Comparison of ENCODE assay signal across 35 mouse cellular contexts in genomic region chr15:100175176-100175575, GRCm38 (mm10). TPM values are rescaled to one million over a fixed set of nuclear protein-coding genes. Genes with fewer than 3 reads are reported as not detected.
DNase-seq lines count a peak whose midpoint lies in the region; ATAC-seq and TF ChIP-seq lines count a peak whose summit lies in the region.
"Had no signal": no experiment of that assay in that cellular context is flagged by ENCODE, and none has a peak within 500 bp of the region (broad histone marks: within the 10 kb centered on the region; RNA-seq: fewer than 3 reads in every experiment).

No protein-coding gene starts in this region.

- H3K27ac ChIP-seq in cerebellum, adult 2 months (ENCODE audit: insufficient read depth, low read length) = peak overlapping the region; percentile 58
- 0 out of 2 replicates have a peak overlapping the region, but pooled peaks have one; percentile 10 for H3K27ac ChIP-seq in heart, embryonic 11.5 days (ENCODE audit: low read depth, low read length)
- no peak overlapping the region for H3K27ac ChIP-seq in heart, adult 2 months
- H3K27ac ChIP-seq in heart, embryonic 16.5 days (ENCODE audit: low read length) = 0 out of 2 replicates have a peak overlapping the region, but pooled peaks have one; percentile 1
- H3K27ac ChIP-seq in liver, embryonic 16.5 days (ENCODE audit: low read length) = no peak overlapping the region
- no peak overlapping the region for H3K27ac ChIP-seq in liver, postnatal 0 days (ENCODE audit: low read depth)
- H3K27ac ChIP-seq: embryonic facial prominence, embryonic 10.5 days; embryonic facial prominence, embryonic 15.5 days; forebrain, embryonic 12.5 days; hindbrain, embryonic 10.5 days; hindbrain, embryonic 15.5 days; limb, embryonic 10.5 days; limb, embryonic 15.5 days; liver, embryonic 15.5 days; midbrain, embryonic 13.5 days; neural tube, embryonic 13.5 days had no signal

- intact Hi-C loops in heart, adult 2 months (cut with DNase I) = no loop called here
- intact Hi-C loops in heart, postnatal 10 days (cut with DNase I) = no loop called here

- ATAC-seq in heart, embryonic 11.5 days (replicated peaks; ENCODE audit: insufficient number of reproducible peaks, low FRiP score, low TSS enrichment) = no peak
- peak; percentile 67 for ATAC-seq in heart, embryonic 16.5 days (replicated peaks; ENCODE audit: extremely low read depth, insufficient read depth, low FRiP score)
- peak; percentile 5; the same call in 1 of the 2 replicates for ATAC-seq in liver, embryonic 16.5 days (ENCODE audit: low read depth)
- ATAC-seq in liver, postnatal 0 days = no peak
- ATAC-seq: activated CD4-positive, CD25-positive, alpha-beta regulatory T cell, adult 4 months; forebrain, postnatal 0 days; inflammation-experienced regulatory T-cells, adult 6 months; midbrain, embryonic 13.5 days had no signal

- peaks cover 34% of the 10 kb centered on the region for H3K36me3 ChIP-seq in heart, embryonic 11.5 days (ENCODE audit: control insufficient read depth, insufficient read depth, low read length)
- H3K36me3 ChIP-seq in heart, adult 2 months (ENCODE audit: control insufficient read depth, insufficient read depth, low read length) = peaks cover 5% of the 10 kb centered on the region; the same call in 1 of the 2 replicates
- H3K36me3 ChIP-seq in heart, embryonic 16.5 days (ENCODE audit: control insufficient read depth, insufficient read depth) = peaks cover 35% of the 10 kb centered on the region
- H3K36me3 ChIP-seq in liver, embryonic 16.5 days (ENCODE audit: control insufficient read depth, insufficient read depth) = peaks cover 9% of the 10 kb centered on the region
- H3K36me3 ChIP-seq in liver, postnatal 0 days (replicated peaks; ENCODE audit: insufficient read depth, low read length) = peaks cover 56% of the 10 kb centered on the region

- 33% methylated on average over 6 of the region's 6 CpGs for WGBS in cerebellum, adult 2 months
- 57% methylated on average over 6 of the region's 6 CpGs for WGBS in heart, embryonic 11.5 days (ENCODE audit: insufficient replicate concordance)
- WGBS in heart, adult 2 months = 61% methylated on average over 6 of the region's 6 CpGs
- 49% methylated on average over 6 of the region's 6 CpGs for WGBS in heart, embryonic 16.5 days
- 57% methylated on average over 6 of the region's 6 CpGs for WGBS in liver, embryonic 16.5 days (ENCODE audit: insufficient replicate concordance)
- WGBS in liver, postnatal 0 days (ENCODE audit: insufficient replicate concordance) = 67% methylated on average over 6 of the region's 6 CpGs

- H3K4me1 ChIP-seq in cerebellum, adult 2 months (ENCODE audit: control insufficient read depth, insufficient read depth, low read length) = peaks cover 32% of the 10 kb centered on the region
- peaks cover 4% of the 10 kb centered on the region; the same call in 1 of the 2 replicates for H3K4me1 ChIP-seq in heart, embryonic 11.5 days (ENCODE audit: control insufficient read depth, insufficient read depth, low read length)
- peaks cover 5% of the 10 kb centered on the region; the same call in 1 of the 2 replicates for H3K4me1 ChIP-seq in heart, adult 2 months (ENCODE audit: control insufficient read depth, insufficient read depth, low read length)
- peaks cover 3% of the 10 kb centered on the region; the same call in 1 of the 2 replicates for H3K4me1 ChIP-seq in heart, embryonic 16.5 days (ENCODE audit: control insufficient read depth, insufficient read depth, low read length)
- no peaks in the 10 kb centered on the region for H3K4me1 ChIP-seq in liver, embryonic 16.5 days (ENCODE audit: control insufficient read depth, low read depth, low read length)
- H3K4me1 ChIP-seq in liver, postnatal 0 days (ENCODE audit: insufficient read depth) = peaks cover 3% of the 10 kb centered on the region; the same call in 1 of the 2 replicates
- H3K4me1 ChIP-seq: embryonic facial prominence, embryonic 10.5 days; embryonic facial prominence, embryonic 15.5 days; forebrain, embryonic 12.5 days; hindbrain, embryonic 10.5 days; hindbrain, embryonic 15.5 days; limb, embryonic 10.5 days; limb, embryonic 15.5 days; liver, embryonic 15.5 days; midbrain, embryonic 13.5 days; neural tube, embryonic 13.5 days had no signal

- no peak for TF ChIP-seq CTCF in cerebellum, adult 2 months (IDR thresholded peaks at IDR 0.05; ENCODE audit: borderline replicate concordance, insufficient read depth, low read depth, low read length)
- TF ChIP-seq CTCF in heart, adult 2 months (IDR thresholded peaks at IDR 0.05) = no peak
- TF ChIP-seq CTCF in liver, postnatal 0 days (IDR thresholded peaks at IDR 0.05; ENCODE audit: low read depth) = no peak

- no peak for DNase-seq in cerebellum, adult 2 months
- DNase-seq in cerebellum, postnatal 14 days = no peak
- no peak for DNase-seq in heart, adult 2 months
- no peak for DNase-seq in heart, postnatal 10 days
- no peak for DNase-seq in liver, postnatal 0 days
- DNase-seq: adrenal gland, adult 2 months; adrenal gland, postnatal 36 days; cerebellum, adult 18-20 months; cerebellum, postnatal 25 days; forebrain, postnatal 0 days; heart, adult 11 months; kidney, adult 2 months; kidney, postnatal 36 days; layer of hippocampus, postnatal 36 days; lung, postnatal 36 days; right cerebral cortex, postnatal 4 days; thymus, adult 2 months; thymus, postnatal 36 days had no signal

- TF ChIP-seq EP300 in heart, adult 2 months (IDR thresholded peaks at IDR 0.05; ENCODE audit: insufficient read depth, low read depth, low read length) = no peak
- TF ChIP-seq EP300 in liver, postnatal 0 days (IDR thresholded peaks at IDR 0.05; ENCODE audit: low read depth) = no peak

- H3K27me3 ChIP-seq in cerebellum, adult 2 months (ENCODE audit: control insufficient read depth, insufficient read depth, low read length) = no peaks in the 10 kb centered on the region
- no peaks in the 10 kb centered on the region for H3K27me3 ChIP-seq in heart, embryonic 11.5 days (ENCODE audit: control insufficient read depth, insufficient read depth, low read length)
- H3K27me3 ChIP-seq in heart, adult 2 months (ENCODE audit: control insufficient read depth, insufficient read depth, low read length) = no peaks in the 10 kb centered on the region
- H3K27me3 ChIP-seq in heart, embryonic 16.5 days (ENCODE audit: control insufficient read depth, insufficient read depth, low read length) = no peaks in the 10 kb centered on the region
- H3K27me3 ChIP-seq in liver, embryonic 16.5 days (ENCODE audit: control insufficient read depth, insufficient read depth, low read depth, low read length) = no peaks in the 10 kb centered on the region
- H3K27me3 ChIP-seq in liver, postnatal 0 days (ENCODE audit: insufficient read depth, low read length) = no peaks in the 10 kb centered on the region
- H3K27me3 ChIP-seq: CH12.LX; embryonic facial prominence, embryonic 15.5 days; forebrain, embryonic 12.5 days; hindbrain, embryonic 15.5 days; limb, embryonic 15.5 days; liver, embryonic 15.5 days; megakaryocyte, embryonic 14.5 days; midbrain, embryonic 13.5 days; neural tube, embryonic 13.5 days had no signal

- no peak overlapping the region for H3K4me3 ChIP-seq in cerebellum, adult 2 months (replicated peaks; ENCODE audit: insufficient read depth, low read depth, low read length)
- H3K4me3 ChIP-seq in heart, embryonic 11.5 days (ENCODE audit: low read depth, low read length) = no peak overlapping the region
- H3K4me3 ChIP-seq in heart, adult 2 months = no peak overlapping the region
- no peak overlapping the region for H3K4me3 ChIP-seq in heart, embryonic 16.5 days (ENCODE audit: low read length)
- no peak overlapping the region for H3K4me3 ChIP-seq in liver, embryonic 16.5 days (ENCODE audit: low read depth, low read length)
- H3K4me3 ChIP-seq in liver, postnatal 0 days (ENCODE audit: low read depth, low read length) = no peak overlapping the region
- H3K4me3 ChIP-seq: embryonic facial prominence, embryonic 10.5 days; embryonic facial prominence, embryonic 15.5 days; forebrain, embryonic 12.5 days; hindbrain, embryonic 10.5 days; hindbrain, embryonic 15.5 days; limb, embryonic 10.5 days; limb, embryonic 15.5 days; liver, embryonic 15.5 days; megakaryocyte, embryonic 14.5 days; midbrain, embryonic 13.5 days; neural tube, embryonic 13.5 days had no signal

- no peak overlapping the region for H3K4me2 ChIP-seq in heart, embryonic 11.5 days
- H3K4me2 ChIP-seq in heart, embryonic 16.5 days (ENCODE audit: low read depth, low read length) = no peak overlapping the region
- H3K4me2 ChIP-seq in liver, embryonic 16.5 days (ENCODE audit: low read depth, low read length) = no peak overlapping the region
- H3K4me2 ChIP-seq in liver, postnatal 0 days (ENCODE audit: low read depth, low read length) = no peak overlapping the region
- H3K4me2 ChIP-seq: embryonic facial prominence, embryonic 15.5 days; forebrain, embryonic 12.5 days; hindbrain, embryonic 15.5 days; limb, embryonic 15.5 days; liver, embryonic 15.5 days; midbrain, embryonic 13.5 days; neural tube, embryonic 13.5 days had no signal

- no peak for TF ChIP-seq POLR2A in cerebellum, adult 2 months (IDR thresholded peaks at IDR 0.05; ENCODE audit: borderline replicate concordance, insufficient read depth, low read length)
- TF ChIP-seq POLR2A in heart, adult 2 months (IDR thresholded peaks at IDR 0.05; ENCODE audit: insufficient read depth, low read depth, low read length) = no peak

- H3K9ac ChIP-seq in heart, embryonic 11.5 days (ENCODE audit: low read depth, low read length) = peak overlapping the region; percentile 12; the same call in 1 of the 2 replicates
- no peak overlapping the region for H3K9ac ChIP-seq in heart, adult 2 months (ENCODE audit: low read depth, low read length)
- H3K9ac ChIP-seq in heart, embryonic 16.5 days (ENCODE audit: low read length) = no peak overlapping the region
- no peak overlapping the region for H3K9ac ChIP-seq in liver, embryonic 16.5 days (ENCODE audit: low read depth, low read length)
- H3K9ac ChIP-seq in liver, postnatal 0 days (replicated peaks) = no peak overlapping the region
- H3K9ac ChIP-seq: embryonic facial prominence, embryonic 15.5 days; forebrain, embryonic 12.5 days; forebrain, postnatal 0 days; hindbrain, embryonic 15.5 days; limb, embryonic 15.5 days; liver, embryonic 15.5 days; midbrain, embryonic 13.5 days; neural tube, embryonic 13.5 days had no signal

- no peaks in the 10 kb centered on the region for H3K79me2 ChIP-seq in heart, adult 2 months (replicated peaks; ENCODE audit: control insufficient read depth, insufficient read depth, low read length)

- H3K9me3 ChIP-seq in heart, embryonic 11.5 days (replicated peaks; ENCODE audit: control insufficient read depth, low read length) = no peaks in the 10 kb centered on the region
- H3K9me3 ChIP-seq in heart, embryonic 16.5 days (replicated peaks; ENCODE audit: control insufficient read depth, low read length) = no peaks in the 10 kb centered on the region
- no peaks in the 10 kb centered on the region for H3K9me3 ChIP-seq in liver, embryonic 16.5 days (replicated peaks; ENCODE audit: control insufficient read depth, low read length)
- no peaks in the 10 kb centered on the region for H3K9me3 ChIP-seq in liver, postnatal 0 days (ENCODE audit: low read length)
- H3K9me3 ChIP-seq: embryonic facial prominence, embryonic 10.5 days; embryonic facial prominence, embryonic 15.5 days; forebrain, embryonic 12.5 days; hindbrain, embryonic 10.5 days; hindbrain, embryonic 15.5 days; limb, embryonic 10.5 days; limb, embryonic 15.5 days; liver, embryonic 15.5 days; megakaryocyte, embryonic 14.5 days; midbrain, embryonic 13.5 days; neural tube, embryonic 13.5 days had no signal

RNA-seq across cellular contexts. Expression of gene Atf1, which starts 52.4 kb away (rescaled TPM):
- 16.8 and 18.4 TPM in 2 replicates for polyA plus RNA-seq in cerebellum, adult 2 months (2012; rRNA removed)
- 33.7 and 38.6 TPM in 2 replicates for polyA plus RNA-seq in heart, embryonic 11.5 days (2014; fragmentation: Nextera tagmentation; extraction: Ambion mirVana)
- total RNA-seq in heart, adult 2 months (2021) = 10 to 100 TPM; 50.7 to 53.9 TPM
- polyA plus RNA-seq in heart, adult 2 months (2012; rRNA removed) = 54.2 and 59.7 TPM in 2 replicates
- polyA plus RNA-seq in heart, embryonic 16.5 days (2015; fragmentation: Nextera tagmentation; extraction: Ambion mirVana) = 35.6 and 44.1 TPM in 2 replicates
- 10 to 100 TPM; 45.8 to 52.5 TPM for total RNA-seq in heart, postnatal 10 days (2021)
- 28.6 and 31.4 TPM in 2 replicates for polyA plus RNA-seq in liver, embryonic 16.5 days (2015; fragmentation: Nextera tagmentation; extraction: Ambion mirVana)
- polyA plus RNA-seq in liver, postnatal 0 days (2015; fragmentation: Nextera tagmentation; extraction: Ambion mirVana) = 23.5 and 24.4 TPM in 2 replicates

Comparison
In these comparisons a context has a peak if more than half of its experiments do, and no peak if none do; other contexts are left out.
1. H3K27ac ChIP-seq: peak in cerebellum, adult 2 months (single experiment), heart, embryonic 11.5 days (single experiment) and heart, embryonic 16.5 days (single experiment); none in heart, adult 2 months (single experiment), liver, embryonic 16.5 days (single experiment) and liver, postnatal 0 days (single experiment).
2. ATAC-seq: peak in heart, embryonic 16.5 days (single experiment) and liver, embryonic 16.5 days (single experiment); none in heart, embryonic 11.5 days (single experiment) and liver, postnatal 0 days (single experiment).